Mouse (Mus musculus): Measurements from ENCODE around the gene Ntm.

Gene Ntm

GRCm38 (mm10) chr9:29410728-29411407 lies 552.1 kb downstream of the Ntm start:
- DNase-seq (ENCODE audit: low spot score in 2 of 2), result no peak

- DNase-seq (ENCODE audit: low spot score in 2 of 2), result no peak
Observed at GRCm38 (mm10) chr9:29410284-29410683, 552.7 kb downstream of the Ntm start.

- DNase-seq (ENCODE audit: low spot score in 2 of 2), result peak; percentile 5 to 41
Observed at GRCm38 (mm10) chr9:29409216-29409907, 553.6 kb downstream of the Ntm start.

GRCm38 (mm10) chr9:29407954-29408353 lies 555.0 kb downstream of the Ntm start:
- no peak for DNase-seq (ENCODE audit: low spot score in 2 of 2)

GRCm38 (mm10) chr9:29406973-29407372 lies 556.0 kb downstream of the Ntm start:
- no peak for DNase-seq (ENCODE audit: low spot score in 2 of 2)

GRCm38 (mm10) chr9:29406046-29406445 lies 556.9 kb downstream of the Ntm start:
- DNase-seq (ENCODE audit: low spot score in 2 of 2), result no peak

GRCm38 (mm10) chr9:29400151-29400550 lies 562.8 kb downstream of the Ntm start:
- no peak for DNase-seq (ENCODE audit: low spot score in 2 of 2)

GRCm38 (mm10) chr9:29396101-29396500 lies 566.8 kb downstream of the Ntm start:
- DNase-seq (ENCODE audit: low spot score in 2 of 2), result no peak

- no peak for DNase-seq (ENCODE audit: low spot score in 2 of 2)
Observed at GRCm38 (mm10) chr9:29393136-29393535, 569.8 kb downstream of the Ntm start.

GRCm38 (mm10) chr9:29390796-29391517 lies 572.0 kb downstream of the Ntm start:
- DNase-seq (ENCODE audit: low spot score in 2 of 2), result no peak

- no peak for DNase-seq (ENCODE audit: low spot score in 2 of 2)
Observed at GRCm38 (mm10) chr9:29389224-29389623, 573.7 kb downstream of the Ntm start.

- DNase-seq (ENCODE audit: low spot score in 2 of 2), result no peak
Observed at GRCm38 (mm10) chr9:29387136-29387535, 575.8 kb downstream of the Ntm start.

GRCm38 (mm10) chr9:29377172-29378002 lies 585.6 kb downstream of the Ntm start:
- DNase-seq (ENCODE audit: low spot score in 2 of 2), result no peak

- DNase-seq (ENCODE audit: low spot score in 2 of 2), result no peak
Observed at GRCm38 (mm10) chr9:29371341-29371740, 591.6 kb downstream of the Ntm start.

- DNase-seq (ENCODE audit: low spot score in 2 of 2), result no peak
Observed at GRCm38 (mm10) chr9:29369621-29370020, 593.3 kb downstream of the Ntm start.

- no peak for DNase-seq (ENCODE audit: low spot score in 2 of 2)
Observed at GRCm38 (mm10) chr9:29368291-29368690, 594.6 kb downstream of the Ntm start.

- no peak for DNase-seq (ENCODE audit: low spot score in 2 of 2)
Observed at GRCm38 (mm10) chr9:29357796-29358195, 605.1 kb downstream of the Ntm start.

GRCm38 (mm10) chr9:29342303-29342702 lies 620.6 kb downstream of the Ntm start:
- DNase-seq (ENCODE audit: low spot score in 2 of 2), result no peak

GRCm38 (mm10) chr9:29341292-29341691 lies 621.6 kb downstream of the Ntm start:
- no peak for DNase-seq (ENCODE audit: low spot score in 2 of 2)

GRCm38 (mm10) chr9:29335671-29336070 lies 627.3 kb downstream of the Ntm start:
- no peak for DNase-seq (ENCODE audit: low spot score in 2 of 2)

- DNase-seq (ENCODE audit: low spot score in 2 of 2), result no peak
Observed at GRCm38 (mm10) chr9:29332296-29333090, 630.4 kb downstream of the Ntm start.

Data from urinary bladder, adult 18-20 months (tissue).